20 mouse cellular contexts compared by ENCODE assay signal in genomic region chr10:54182670-54183069, GRCm38 (mm10).
DNase-seq lines count a peak whose midpoint lies in the region; ATAC-seq and TF ChIP-seq lines count a peak whose summit lies in the region.
"Had no signal": no experiment of that assay in that cellular context is flagged by ENCODE, and none has a peak within 500 bp of the region (broad histone marks: within the 10 kb centered on the region; RNA-seq: fewer than 3 reads in every experiment).

No protein-coding gene starts in this region.

- H3K27ac ChIP-seq in forebrain, embryonic 14.5 days (ENCODE audit: low read depth, low read length) = no peak overlapping the region
- no peak overlapping the region for H3K27ac ChIP-seq in forebrain, embryonic 15.5 days (replicated peaks)
- H3K27ac ChIP-seq in lung, embryonic 14.5 days (ENCODE audit: low read depth) = no peak overlapping the region
- H3K27ac ChIP-seq in cerebellum, adult 2 months (ENCODE audit: insufficient read depth, low read length) = no peak overlapping the region
- H3K27ac ChIP-seq in intestine, embryonic 16.5 days (ENCODE audit: low read length) = no peak overlapping the region
- no peak overlapping the region for H3K27ac ChIP-seq in liver, embryonic 11.5 days (ENCODE audit: low read depth, low read length)
- H3K27ac ChIP-seq: heart, embryonic 10.5 days; hindbrain, embryonic 10.5 days; liver, embryonic 14.5 days; midbrain, embryonic 15.5 days; stomach, postnatal 0 days had no signal

- H3K9me3 ChIP-seq in forebrain, embryonic 14.5 days (replicated peaks; ENCODE audit: control insufficient read depth, low read length) = no peaks in the 10 kb centered on the region
- H3K9me3 ChIP-seq in forebrain, embryonic 15.5 days = no peaks in the 10 kb centered on the region
- no peaks in the 10 kb centered on the region for H3K9me3 ChIP-seq in lung, embryonic 14.5 days (ENCODE audit: low read depth, low read length)
- no peaks in the 10 kb centered on the region for H3K9me3 ChIP-seq in intestine, embryonic 16.5 days (ENCODE audit: control insufficient read depth, low read length)
- H3K9me3 ChIP-seq in liver, embryonic 11.5 days (ENCODE audit: control insufficient read depth, low read length) = no peaks in the 10 kb centered on the region
- H3K9me3 ChIP-seq: heart, embryonic 10.5 days; hindbrain, embryonic 10.5 days; midbrain, embryonic 15.5 days had no signal

- ATAC-seq in forebrain, embryonic 14.5 days = no peak
- ATAC-seq in forebrain, embryonic 15.5 days (replicated peaks) = no peak
- no peak for ATAC-seq in lung, embryonic 14.5 days (ENCODE audit: insufficient read depth)
- no peak for ATAC-seq in intestine, embryonic 16.5 days
- ATAC-seq in liver, embryonic 11.5 days (replicated peaks; ENCODE audit: low FRiP score) = no peak
- ATAC-seq: forebrain, embryonic 16.5 days; inflammation-experienced regulatory T-cells, adult 6 months; midbrain, embryonic 15.5 days had no signal

- no peak overlapping the region for H3K9ac ChIP-seq in forebrain, embryonic 14.5 days (ENCODE audit: low read length)
- H3K9ac ChIP-seq in forebrain, embryonic 15.5 days (replicated peaks) = no peak overlapping the region
- H3K9ac ChIP-seq in lung, embryonic 14.5 days = no peak overlapping the region
- H3K9ac ChIP-seq in intestine, embryonic 16.5 days (ENCODE audit: low read depth, low read length) = no peak overlapping the region
- no peak overlapping the region for H3K9ac ChIP-seq in liver, embryonic 11.5 days (ENCODE audit: low read depth, low read length)
- H3K9ac ChIP-seq: liver, embryonic 14.5 days; midbrain, embryonic 15.5 days had no signal

- no peak for TF ChIP-seq POLR2A in cerebellum, adult 2 months (IDR thresholded peaks at IDR 0.05; ENCODE audit: borderline replicate concordance, insufficient read depth, low read length)

- DNase-seq in forebrain, embryonic 14.5 days (ENCODE audit: low spot score) = peak; percentile 9
- DNase-seq in lung, embryonic 14.5 days = peak; percentile 19
- DNase-seq in lung, adult 18-20 months = no peak
- DNase-seq in cerebellum, adult 2 months = peak; percentile 15 to 57
- peak; percentile 12 to 16 for DNase-seq in cerebellum, postnatal 36 days
- no peak for DNase-seq in liver, embryonic 11.5 days (ENCODE audit: low spot score)
- DNase-seq: adrenal gland, postnatal 25 days; gastrocnemius, postnatal 10 days; kidney, postnatal 4 days; lung, postnatal 4 days; right cerebral cortex, postnatal 14 days had no signal

- TF ChIP-seq CTCF in lung, embryonic 14.5 days (IDR thresholded peaks at IDR 0.05; ENCODE audit: low read depth) = no peak
- no peak for TF ChIP-seq CTCF in cerebellum, adult 2 months (IDR thresholded peaks at IDR 0.05; ENCODE audit: borderline replicate concordance, insufficient read depth, low read depth, low read length)

- 62% methylated on average over 1 of the region's 1 CpGs for WGBS in forebrain, embryonic 14.5 days
- WGBS in forebrain, embryonic 15.5 days = 71% methylated on average over 1 of the region's 1 CpGs
- WGBS in lung, embryonic 14.5 days = 32% methylated on average over 1 of the region's 1 CpGs
- 22% methylated on average over 1 of the region's 1 CpGs for WGBS in cerebellum, adult 2 months
- 78% methylated on average over 1 of the region's 1 CpGs for WGBS in intestine, embryonic 16.5 days
- 63% methylated on average over 1 of the region's 1 CpGs for WGBS in liver, embryonic 11.5 days

- no peak overlapping the region for H3K4me3 ChIP-seq in forebrain, embryonic 14.5 days (ENCODE audit: low read depth, low read length)
- no peak overlapping the region for H3K4me3 ChIP-seq in forebrain, embryonic 15.5 days
- no peak overlapping the region for H3K4me3 ChIP-seq in lung, embryonic 14.5 days (ENCODE audit: low read depth, low read length)
- no peak overlapping the region for H3K4me3 ChIP-seq in cerebellum, adult 2 months (replicated peaks; ENCODE audit: insufficient read depth, low read depth, low read length)
- H3K4me3 ChIP-seq in intestine, embryonic 16.5 days (ENCODE audit: low read length) = no peak overlapping the region
- H3K4me3 ChIP-seq in liver, embryonic 11.5 days (ENCODE audit: low read depth, low read length) = no peak overlapping the region
- H3K4me3 ChIP-seq: heart, embryonic 10.5 days; hindbrain, embryonic 10.5 days; midbrain, embryonic 15.5 days had no signal

- no peaks in the 10 kb centered on the region for H3K36me3 ChIP-seq in forebrain, embryonic 14.5 days (ENCODE audit: control insufficient read depth, insufficient read depth, low read length)
- no peaks in the 10 kb centered on the region for H3K36me3 ChIP-seq in forebrain, embryonic 15.5 days
- H3K36me3 ChIP-seq in lung, embryonic 14.5 days (ENCODE audit: insufficient read depth) = no peaks in the 10 kb centered on the region
- H3K36me3 ChIP-seq in intestine, embryonic 16.5 days (ENCODE audit: control insufficient read depth, insufficient read depth, low read length) = no peaks in the 10 kb centered on the region
- H3K36me3 ChIP-seq in liver, embryonic 11.5 days (ENCODE audit: control insufficient read depth, insufficient read depth, low read length) = no peaks in the 10 kb centered on the region
- H3K36me3 ChIP-seq: heart, embryonic 10.5 days; hindbrain, embryonic 10.5 days; midbrain, embryonic 15.5 days had no signal

- no peak overlapping the region for H3K4me2 ChIP-seq in forebrain, embryonic 14.5 days (ENCODE audit: low read length)
- no peak overlapping the region for H3K4me2 ChIP-seq in forebrain, embryonic 15.5 days (replicated peaks)
- H3K4me2 ChIP-seq in lung, embryonic 14.5 days = no peak overlapping the region
- H3K4me2 ChIP-seq in intestine, embryonic 16.5 days (ENCODE audit: low read depth, low read length) = no peak overlapping the region
- H3K4me2 ChIP-seq in liver, embryonic 11.5 days = no peak overlapping the region
- H3K4me2 ChIP-seq: midbrain, embryonic 15.5 days had no signal

- H3K4me1 ChIP-seq in forebrain, embryonic 14.5 days (ENCODE audit: control insufficient read depth, insufficient read depth, low read length) = no peaks in the 10 kb centered on the region
- H3K4me1 ChIP-seq in forebrain, embryonic 15.5 days = no peaks in the 10 kb centered on the region
- H3K4me1 ChIP-seq in lung, embryonic 14.5 days (ENCODE audit: insufficient read depth) = no peaks in the 10 kb centered on the region
- peaks cover 3% of the 10 kb centered on the region; the same call in 1 of the 2 replicates for H3K4me1 ChIP-seq in cerebellum, adult 2 months (ENCODE audit: control insufficient read depth, insufficient read depth, low read length)
- no peaks in the 10 kb centered on the region for H3K4me1 ChIP-seq in intestine, embryonic 16.5 days (ENCODE audit: control insufficient read depth, insufficient read depth, low read length)
- H3K4me1 ChIP-seq in liver, embryonic 11.5 days (replicated peaks; ENCODE audit: control insufficient read depth, insufficient read depth, low read length) = no peaks in the 10 kb centered on the region
- H3K4me1 ChIP-seq: heart, embryonic 10.5 days; hindbrain, embryonic 10.5 days; midbrain, embryonic 15.5 days had no signal

- H3K27me3 ChIP-seq in forebrain, embryonic 14.5 days (replicated peaks; ENCODE audit: control insufficient read depth, insufficient read depth, low read length) = no peaks in the 10 kb centered on the region
- no peaks in the 10 kb centered on the region for H3K27me3 ChIP-seq in forebrain, embryonic 15.5 days
- H3K27me3 ChIP-seq in lung, embryonic 14.5 days (ENCODE audit: insufficient read depth, low read length) = no peaks in the 10 kb centered on the region
- no peaks in the 10 kb centered on the region for H3K27me3 ChIP-seq in cerebellum, adult 2 months (ENCODE audit: control insufficient read depth, insufficient read depth, low read length)
- H3K27me3 ChIP-seq in intestine, embryonic 16.5 days (replicated peaks; ENCODE audit: control insufficient read depth, insufficient read depth, low read length) = no peaks in the 10 kb centered on the region
- no peaks in the 10 kb centered on the region for H3K27me3 ChIP-seq in liver, embryonic 11.5 days (replicated peaks; ENCODE audit: control insufficient read depth, insufficient read depth, low read length)
- H3K27me3 ChIP-seq: midbrain, embryonic 15.5 days had no signal

Comparison
In these comparisons a context has a peak if more than half of its experiments do, and no peak if none do; other contexts are left out.
1. DNase-seq: peak in forebrain, embryonic 14.5 days (single experiment), lung, embryonic 14.5 days (single experiment), cerebellum, adult 2 months (2 of 2) and cerebellum, postnatal 36 days (2 of 2); none in lung, adult 18-20 months (0 of 2) and liver, embryonic 11.5 days (single experiment).